Mouse (Mus musculus) CD4-positive, CD25-positive, alpha-beta regulatory T cell, adult 4 months (primary cell): ENCODE data around the gene Krtap3-1. TPM values are rescaled to one million over a fixed set of nuclear protein-coding genes. Genes with fewer than 3 reads are reported as not detected.
"Not testable (repeated sequence)": the region's sequence is repeated elsewhere in the genome, so short reads cannot be mapped to it uniquely, and the experiment has no call there.

Experiments
- ATAC-seq: one replicate; pipeline ENCODE4 v1.8.0; 2017
- polyA plus RNA-seq, 2 experiments: library from polyadenylated mRNA; unstranded; fragments of 100-300 nt; shearing (Covaris generic); gene quantifications; one replicate each; pipeline ENCODE4 v1.2.1; 2017

Gene Krtap3-1
- not detected for polyA plus RNA-seq

- ATAC-seq, result no peak
These were observed at the start of gene Krtap3-1 for GRCm38 (mm10) chr11:99566530-99566929. Krtap3-1 (minus strand) TSS chr11:99566630.

- no peak for ATAC-seq
These were observed 48.5 kb upstream of the Krtap3-1 start, which contains the start of gene Krtap2-4 for GRCm38 (mm10) chr11:99614796-99615363. Krtap2-4 (minus strand) TSS chr11:99614846.

GRCm38 (mm10) chr11:99610089-99610488, 43.7 kb upstream of the Krtap3-1 start, which contains the start of gene Gm11937:
Gm11937 (minus strand) TSS chr11:99610189.
- ATAC-seq, result not testable (repeated sequence)

- ATAC-seq, result no peak
These were observed 42.7 kb upstream of the Krtap3-1 start for GRCm38 (mm10) chr11:99609126-99609525.

GRCm38 (mm10) chr11:99603208-99603607, 36.8 kb upstream of the Krtap3-1 start, which contains the start of gene Gm11938:
Gm11938 (minus strand) TSS chr11:99603308.
- ATAC-seq, result not testable (repeated sequence)

- ATAC-seq, result not testable (repeated sequence)
These were observed 31.3 kb upstream of the Krtap3-1 start, which contains the start of gene Krtap9-3 for GRCm38 (mm10) chr11:99597742-99598141. Krtap9-3 (minus strand) TSS chr11:99598105.

- ATAC-seq, result no peak
These were observed 24.6 kb upstream of the Krtap3-1 start, which contains the start of gene Krtap1-3 for GRCm38 (mm10) chr11:99590981-99591380. Krtap1-3 (minus strand) TSS chr11:99591339.

GRCm38 (mm10) chr11:99585096-99585495, 18.7 kb upstream of the Krtap3-1 start:
- no peak for ATAC-seq

- no peak for ATAC-seq
These were observed 16.8 kb upstream of the Krtap3-1 start, which contains the start of gene Krtap1-4 for GRCm38 (mm10) chr11:99583245-99583704. Krtap1-4 (minus strand) TSS chr11:99583654.

- ATAC-seq, result no peak
These were observed 15.1 kb upstream of the Krtap3-1 start for GRCm38 (mm10) chr11:99581564-99581963.

GRCm38 (mm10) chr11:99581051-99581450, 14.6 kb upstream of the Krtap3-1 start:
- no peak for ATAC-seq

GRCm38 (mm10) chr11:99580636-99581035, 14.2 kb upstream of the Krtap3-1 start, which contains the start of gene Krtap1-5:
Krtap1-5 (minus strand) TSS chr11:99581016.
- no peak for ATAC-seq

- no peak for ATAC-seq
These were observed 7.7 kb upstream of the Krtap3-1 start for GRCm38 (mm10) chr11:99574106-99574505.

- ATAC-seq, result no peak
These were observed 6.7 kb upstream of the Krtap3-1 start for GRCm38 (mm10) chr11:99573164-99573563.

- no peak for ATAC-seq
These were observed 3.9 kb downstream of the Krtap3-1 start for GRCm38 (mm10) chr11:99562580-99562979.

- ATAC-seq, result no peak
These were observed 7.1 kb downstream of the Krtap3-1 start, which contains the start of gene Gm11939 for GRCm38 (mm10) chr11:99559366-99559765. Gm11939 (minus strand) TSS chr11:99559466.

- ATAC-seq, result no peak
These were observed 8.3 kb downstream of the Krtap3-1 start for GRCm38 (mm10) chr11:99557976-99558745.

GRCm38 (mm10) chr11:99556753-99557152, 9.7 kb downstream of the Krtap3-1 start, which contains the start of gene Krtap3-2:
Krtap3-2 (minus strand) TSS chr11:99556853.
- no peak for ATAC-seq

- ATAC-seq, result no peak
These were observed 10.2 kb downstream of the Krtap3-1 start for GRCm38 (mm10) chr11:99556195-99556594.

- no peak for ATAC-seq
These were observed 15.7 kb downstream of the Krtap3-1 start, which contains the start of gene Krtap3-3 for GRCm38 (mm10) chr11:99550765-99551164. Krtap3-3 (minus strand) TSS chr11:99550865.

- no peak for ATAC-seq
These were observed 18.5 kb downstream of the Krtap3-1 start for GRCm38 (mm10) chr11:99547892-99548291.

GRCm38 (mm10) chr11:99539721-99540120, 26.7 kb downstream of the Krtap3-1 start:
- ATAC-seq, result no peak

- ATAC-seq, result no peak
These were observed 45.1 kb downstream of the Krtap3-1 start, which contains the start of gene Krt39 for GRCm38 (mm10) chr11:99521288-99521860. Krt39 (minus strand) TSS chr11:99521338.
